Mouse (Mus musculus) urinary bladder, postnatal 25 days (tissue): ENCODE data around the gene Asap3.

Source experiments
- DNase-seq: peaks from one replicate; pipeline ENCODE4 v3.0.0; 2022; ENCODE audit warnings: low spot score

Gene Asap3

DNA sequence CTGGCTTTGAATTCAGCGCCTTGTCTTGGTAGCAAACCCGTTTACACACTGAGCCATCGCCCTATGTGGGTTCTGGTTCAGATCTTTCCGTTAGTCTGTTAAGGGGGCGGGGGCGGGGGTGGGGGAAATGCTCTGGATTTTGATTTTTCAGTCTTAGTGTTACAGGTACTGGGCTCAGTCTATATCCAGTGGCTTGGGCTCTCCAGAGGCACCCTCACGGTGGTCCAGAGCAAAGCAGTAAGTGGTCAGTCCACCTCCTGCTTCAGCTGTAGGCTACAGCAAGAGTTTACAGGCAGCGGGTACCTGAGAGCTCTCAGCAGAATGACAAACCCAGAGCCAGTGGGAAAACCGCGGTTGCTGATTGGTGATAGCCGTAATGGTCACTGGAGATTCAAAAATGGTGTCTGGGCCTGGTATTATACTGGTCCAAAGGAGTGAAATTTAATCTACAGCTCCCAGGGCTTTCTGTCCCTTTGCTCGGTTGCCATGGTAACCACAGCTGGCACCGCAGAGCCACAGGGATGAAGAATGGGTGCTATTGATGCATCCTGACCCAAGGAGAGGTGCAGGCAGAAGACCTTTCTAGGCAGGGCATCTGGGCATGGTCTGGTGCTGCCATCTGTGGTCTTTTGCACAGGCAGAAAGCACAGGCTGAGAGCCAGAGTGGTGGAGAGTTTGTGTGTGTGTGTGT lies 17.5 kb downstream of the Asap3 start:
- DNase-seq, result no peak

GRCm38 (mm10) chr4:136224240-136224559 lies 18.0 kb downstream of the Asap3 start:
- DNase-seq, result no peak

- DNase-seq, result no peak
Measured at GRCm38 (mm10) chr4:136224677-136225460, 18.7 kb downstream of the Asap3 start.

DNA sequence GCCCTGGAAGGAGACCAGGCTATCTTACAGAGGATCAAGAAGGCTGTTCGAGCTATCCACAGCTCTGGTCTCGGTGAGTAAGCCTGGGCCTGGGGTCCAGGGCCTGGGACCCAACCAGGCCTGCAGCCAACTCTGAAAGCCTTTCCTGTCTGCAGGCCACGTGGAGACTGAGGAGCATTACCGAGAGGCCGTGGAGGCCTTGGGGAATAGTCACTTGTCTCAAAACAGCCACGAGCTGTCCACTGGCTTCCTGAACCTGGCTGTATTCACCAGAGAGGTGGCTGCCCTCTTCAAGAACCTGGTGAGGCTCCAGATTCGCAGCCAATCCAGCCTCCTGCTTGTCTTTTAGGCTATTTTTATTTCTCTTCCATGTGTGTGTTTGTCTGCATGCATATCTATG lies 21.2 kb downstream of the Asap3 start:
- no peak for DNase-seq

DNA sequence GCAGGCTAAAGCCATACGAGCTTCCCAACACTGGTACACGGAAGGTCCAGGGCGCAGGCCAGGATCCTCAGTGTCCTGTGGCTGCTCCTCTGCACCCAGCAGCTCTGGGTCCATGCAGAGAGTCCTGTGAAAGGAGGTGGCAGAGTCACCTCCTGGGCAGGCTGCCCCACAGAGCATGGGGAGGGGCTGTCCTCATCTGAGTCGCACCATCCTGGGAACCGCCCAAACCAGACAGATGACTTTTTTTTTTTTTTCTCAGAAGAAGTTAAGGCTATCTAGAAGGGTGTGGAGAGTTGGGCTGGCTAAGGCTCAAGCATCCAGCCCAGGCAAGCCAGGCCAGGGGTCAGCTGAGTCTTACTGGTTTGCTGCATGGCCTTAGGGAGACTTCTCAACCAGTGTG lies 22.5 kb downstream of the Asap3 start:
- no peak for DNase-seq

DNA sequence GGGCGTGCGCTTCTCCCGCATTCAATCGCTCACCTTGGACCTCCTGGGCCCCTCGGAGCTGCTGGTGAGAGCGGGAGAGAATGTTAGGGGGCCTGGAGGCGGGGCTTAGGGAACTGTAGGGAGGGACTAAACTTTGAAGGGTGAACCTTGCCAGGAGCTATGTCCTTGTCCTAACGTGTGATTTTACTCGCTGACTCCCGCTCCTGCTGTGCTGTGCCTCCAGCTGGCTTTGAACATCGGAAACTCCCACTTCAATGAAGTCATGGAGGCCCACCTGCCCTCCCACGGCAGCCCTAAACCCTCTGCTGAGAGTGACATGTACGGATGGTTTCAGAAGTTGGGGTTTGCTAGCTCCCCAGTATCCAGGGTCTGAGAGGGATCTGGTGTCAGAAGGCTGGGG lies 32.5 kb downstream of the Asap3 start:
- DNase-seq, result no peak

- DNase-seq, result no peak
Measured at GRCm38 (mm10) chr4:136239111-136239510, 32.9 kb downstream of the Asap3 start.

DNA sequence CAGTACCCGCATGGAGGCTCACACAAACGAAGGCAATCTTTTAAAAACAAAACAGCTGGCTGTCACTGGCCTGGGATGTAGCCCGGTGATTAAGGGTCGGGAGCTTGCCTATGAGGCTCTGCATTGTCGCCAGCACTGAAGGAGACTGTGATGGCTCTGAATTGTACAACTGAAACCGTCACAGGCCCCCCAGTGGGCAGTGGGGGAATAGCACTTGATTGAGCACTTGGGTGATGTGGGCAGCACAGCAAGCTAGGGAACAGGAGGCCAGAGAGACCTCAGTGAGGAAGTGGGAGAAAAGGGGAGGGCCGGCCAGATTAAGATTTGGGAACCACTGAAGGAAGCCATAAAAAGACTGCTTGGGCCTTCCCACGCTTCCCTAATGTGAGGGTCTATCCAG lies 33.5 kb downstream of the Asap3 start:
- peak; percentile 78 for DNase-seq

DNA sequence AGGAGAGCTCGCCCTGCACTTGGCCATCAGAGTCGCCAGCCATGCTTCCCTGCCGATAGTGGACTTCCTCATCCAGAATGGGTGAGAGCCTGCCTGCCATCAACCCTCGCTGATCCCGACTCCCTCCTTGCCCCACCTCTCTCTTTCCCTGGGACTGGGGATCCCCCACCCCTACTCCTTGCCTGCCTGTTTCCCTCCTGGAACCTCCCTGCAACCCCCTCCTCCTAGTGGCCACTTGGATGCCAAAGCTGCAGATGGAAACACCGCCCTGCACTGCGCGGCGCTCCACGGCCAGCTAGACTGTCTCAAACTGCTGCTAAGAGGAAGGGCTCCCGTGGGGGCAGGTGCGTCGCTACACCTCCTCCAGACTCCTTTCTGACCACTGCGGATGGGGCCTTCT lies 34.0 kb downstream of the Asap3 start:
- no peak for DNase-seq

DNA sequence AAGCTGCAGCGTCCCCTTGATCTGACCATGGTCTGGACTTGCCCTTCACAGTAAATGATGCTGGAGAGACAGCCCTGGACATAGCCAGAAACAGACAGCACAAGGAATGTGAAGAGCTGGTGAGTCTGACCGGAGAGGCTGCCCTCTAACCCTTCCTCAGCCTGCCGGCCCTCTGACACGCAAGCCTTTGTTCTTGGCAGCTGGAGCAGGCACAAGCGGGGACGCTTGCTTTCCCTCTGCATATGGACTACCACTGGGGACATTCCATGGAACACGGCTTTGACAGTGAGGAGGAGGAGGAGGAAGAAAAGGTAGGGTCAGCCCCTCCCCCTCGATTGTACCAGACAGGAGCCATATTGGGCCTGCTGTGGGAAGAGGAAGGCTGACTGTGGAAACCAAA lies 34.8 kb downstream of the Asap3 start:
- no peak for DNase-seq

GRCm38 (mm10) chr4:136242065-136242703 lies 36.0 kb downstream of the Asap3 start:
- DNase-seq, result no peak

DNA sequence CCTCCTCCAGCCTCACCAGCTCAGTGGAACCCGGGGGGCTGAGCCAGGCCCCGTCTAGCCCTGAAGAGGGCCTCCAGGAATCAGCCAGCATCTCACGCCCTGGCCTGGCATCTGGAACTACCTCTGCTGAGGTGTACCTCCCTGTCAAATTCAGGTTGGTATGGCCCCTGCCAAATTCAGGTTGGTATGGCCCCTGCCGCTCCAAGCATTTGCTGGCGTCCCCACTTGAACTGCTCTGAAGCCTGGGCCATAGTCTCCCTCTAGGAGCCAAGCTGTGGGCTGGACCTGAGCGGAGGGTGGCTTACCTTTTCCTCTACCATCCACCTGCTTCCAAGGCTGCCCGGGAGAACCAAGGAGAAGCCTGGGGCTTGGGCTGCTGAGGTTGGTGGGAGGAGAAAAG lies 36.6 kb downstream of the Asap3 start:
- no peak for DNase-seq

DNA sequence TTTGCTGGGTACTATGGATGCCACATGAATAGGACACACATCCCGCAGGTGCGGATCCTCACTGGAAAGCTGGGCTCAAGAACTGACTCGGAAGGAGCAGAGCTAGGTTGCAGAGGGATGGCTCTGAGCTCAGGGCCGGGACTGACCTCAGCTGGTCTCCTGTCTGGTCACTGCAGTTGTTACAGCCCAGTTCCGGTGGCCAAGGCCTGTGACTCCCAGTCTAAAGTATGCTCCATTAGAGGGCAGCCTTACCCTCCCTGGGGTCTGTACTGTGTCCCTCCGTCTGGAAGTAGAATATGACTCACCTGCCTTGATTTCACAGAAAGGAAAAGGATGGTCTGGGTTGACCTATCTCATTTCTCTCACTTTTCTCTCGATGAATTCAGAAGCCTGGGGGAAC lies 38.0 kb downstream of the Asap3 start:
- no peak for DNase-seq

DNA sequence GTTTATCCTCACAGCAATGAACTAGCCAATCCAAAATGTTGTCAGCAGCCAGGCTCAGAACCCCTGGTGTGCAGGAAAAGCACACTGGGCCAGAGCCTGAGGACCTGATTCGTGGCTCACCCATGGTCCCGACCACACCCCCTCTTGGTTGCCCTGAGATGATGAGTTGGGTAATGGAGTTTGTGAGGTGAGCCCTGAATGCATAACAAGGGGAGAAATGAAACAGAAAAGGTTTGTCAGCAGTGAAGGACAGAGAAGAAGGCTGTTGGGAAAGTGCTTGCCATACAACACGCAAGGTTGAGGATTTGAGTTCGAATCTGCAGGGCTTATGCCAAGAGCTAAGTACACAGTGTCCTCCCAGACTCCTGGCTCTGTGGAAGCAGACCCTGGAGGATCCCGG lies 39.5 kb downstream of the Asap3 start:
- DNase-seq, result no peak

- DNase-seq, result no peak
Measured at GRCm38 (mm10) chr4:136246568-136246969, 40.4 kb downstream of the Asap3 start.

GRCm38 (mm10) chr4:136247386-136247728 lies 41.2 kb downstream of the Asap3 start:
- DNase-seq, result no peak

DNA sequence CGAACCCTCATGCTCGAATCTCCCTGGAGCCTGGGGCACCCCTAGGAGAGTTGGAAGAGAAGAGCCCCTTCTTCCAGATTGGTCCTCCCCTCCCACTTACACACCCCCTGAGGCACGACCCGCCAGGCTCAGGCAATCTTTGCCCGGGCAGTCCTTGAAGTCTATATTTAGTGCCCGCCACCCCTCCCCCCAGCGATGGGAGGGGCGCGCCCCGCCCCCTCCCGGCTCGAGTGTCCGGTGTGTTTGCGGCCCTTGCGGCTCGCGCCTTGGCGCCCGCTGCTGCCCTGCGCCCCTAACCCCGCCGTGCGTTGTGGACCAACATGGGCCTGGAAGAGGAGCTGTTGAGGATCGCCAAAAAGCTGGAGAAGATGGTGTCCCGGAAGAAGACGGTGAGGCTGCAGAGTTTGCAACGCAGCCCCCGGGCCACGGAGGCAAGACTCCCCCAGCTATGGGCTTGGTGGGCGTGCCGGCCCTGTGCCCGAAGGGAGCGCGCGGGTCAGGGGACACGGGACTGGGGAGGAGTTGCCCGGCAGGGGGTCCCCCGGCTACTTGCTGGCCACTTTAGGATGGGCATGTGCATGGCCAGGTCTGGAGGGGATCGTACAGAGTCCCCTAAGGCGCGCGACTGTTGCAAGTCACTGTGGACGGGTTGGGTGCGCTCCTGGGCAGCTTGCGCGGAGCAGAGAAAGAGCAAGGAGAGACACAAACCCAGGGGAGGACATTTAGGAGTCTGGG lies 41.7 kb downstream of the Asap3 start, which contains the start of gene Tcea3:
Gene Tcea3 (plus strand): TSS at position 1 of the 735 bp plus-strand sequence.
- no peak for DNase-seq

GRCm38 (mm10) chr4:136248464-136249331 lies 42.5 kb downstream of the Asap3 start:
- no peak for DNase-seq

DNA sequence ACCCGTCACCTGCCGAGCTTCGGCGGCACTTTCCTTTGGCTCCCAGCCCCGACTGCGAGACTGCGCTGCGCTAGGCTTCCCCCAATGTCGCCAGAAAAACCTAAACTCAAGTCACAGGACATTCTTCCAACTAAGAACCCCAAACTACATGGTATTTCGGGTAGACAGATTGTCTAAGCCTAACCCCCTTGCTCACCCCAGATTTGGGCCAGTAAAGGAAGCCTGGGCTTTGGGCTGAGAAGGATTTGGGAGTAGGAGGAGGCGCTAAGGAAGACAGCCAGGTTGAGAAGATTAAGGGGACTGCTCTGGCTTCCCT lies 43.1 kb downstream of the Asap3 start:
- DNase-seq, result no peak

GRCm38 (mm10) chr4:136249780-136250179 lies 43.6 kb downstream of the Asap3 start:
- peak; percentile 68 for DNase-seq

GRCm38 (mm10) chr4:136255919-136256318 lies 49.8 kb downstream of the Asap3 start:
- no peak for DNase-seq

- no peak for DNase-seq
Measured at GRCm38 (mm10) chr4:136256696-136257095, 50.5 kb downstream of the Asap3 start.
